Mouse (Mus musculus): ENCODE measurements around the gene Zfp683. TPM values are rescaled to one million over a fixed set of nuclear protein-coding genes. Genes with fewer than 3 reads are reported as not detected.

Zfp683 gene
- polyA plus RNA-seq, 2 experiments = 0.03 TPM; not detected in 1

DNA sequence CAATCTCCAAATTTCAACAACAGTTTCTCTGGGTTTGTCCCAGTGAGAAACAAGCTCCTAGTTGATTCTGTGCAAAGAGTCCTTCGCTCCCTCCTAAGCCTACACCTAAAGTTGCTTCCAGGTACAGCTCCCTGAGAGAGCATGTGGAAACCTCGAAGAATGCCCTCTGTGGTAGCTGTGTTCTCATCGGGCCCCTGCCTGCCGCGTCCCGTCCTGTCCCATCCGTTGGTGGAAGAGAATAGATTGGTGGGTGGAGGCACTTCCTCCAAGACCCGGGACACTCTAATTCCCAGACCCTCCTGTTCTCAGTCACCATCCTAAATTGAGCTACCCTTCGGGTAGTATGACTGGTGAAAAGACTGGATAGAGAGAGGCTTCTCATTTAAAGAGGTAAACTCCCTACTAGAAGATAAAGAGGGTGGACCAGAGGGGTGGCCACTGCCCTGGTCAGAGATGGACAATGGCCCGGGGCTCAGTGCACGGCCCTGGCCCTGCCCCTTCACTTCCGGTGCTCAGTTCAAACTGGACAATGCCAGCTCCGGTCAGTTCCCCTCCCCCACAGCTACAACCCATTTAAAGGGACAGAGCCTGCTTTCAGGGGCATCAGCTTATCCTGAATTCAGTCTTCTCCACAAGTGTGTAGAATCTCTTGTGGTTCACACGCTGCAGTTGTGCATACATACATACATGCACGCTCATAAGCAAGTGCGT, 33.8 kb upstream of the Zfp683 start:
- no peak for DNase-seq (ENCODE audit: low read depth in 3 of 3, low spot score in 3 of 3)
- Histone ChIP-seq H3K9me3 (ENCODE audit: control insufficient read depth, low read length) (no peaks in the 10 kb centered on the region), H3K9ac (replicated peaks) (no peak overlapping the region), H3K36me3 (replicated peaks; ENCODE audit: control insufficient read depth, insufficient read depth, low read depth) (no peaks in the 10 kb centered on the region), H3K27me3 (ENCODE audit: control insufficient read depth, insufficient read depth, low read length) (peaks cover 47% of the 10 kb centered on the region), H3K27ac (no peak overlapping the region), H3K4me3 (ENCODE audit: insufficient read depth in 1 of 2, low read depth in 2 of 2, low read length in 2 of 2) (no peak overlapping the region; a peak in 1 of 4 replicates), H3K4me2 (ENCODE audit: low read depth) (peak overlapping the region; percentile 26; the same call in 1 of the 2 replicates), H3K4me1 (replicated peaks; ENCODE audit: control insufficient read depth in 2 of 2, insufficient read depth in 2 of 2, low read length in 1 of 2) (no peaks in the 10 kb centered on the region)
- TF ChIP-seq CTCF (IDR thresholded peaks at IDR 0.05; ENCODE audit: low read depth) (no peak), EP300 (IDR thresholded peaks at IDR 0.05; ENCODE audit: low read depth) (no peak)
- WGBS (ENCODE audit: insufficient replicate concordance) = 3% methylated on average over 16 of the region's 16 CpGs
- ATAC-seq (ENCODE audit: insufficient read depth) = 0 out of 2 replicates have a peak, but pooled peaks have one; percentile 31

DNA sequence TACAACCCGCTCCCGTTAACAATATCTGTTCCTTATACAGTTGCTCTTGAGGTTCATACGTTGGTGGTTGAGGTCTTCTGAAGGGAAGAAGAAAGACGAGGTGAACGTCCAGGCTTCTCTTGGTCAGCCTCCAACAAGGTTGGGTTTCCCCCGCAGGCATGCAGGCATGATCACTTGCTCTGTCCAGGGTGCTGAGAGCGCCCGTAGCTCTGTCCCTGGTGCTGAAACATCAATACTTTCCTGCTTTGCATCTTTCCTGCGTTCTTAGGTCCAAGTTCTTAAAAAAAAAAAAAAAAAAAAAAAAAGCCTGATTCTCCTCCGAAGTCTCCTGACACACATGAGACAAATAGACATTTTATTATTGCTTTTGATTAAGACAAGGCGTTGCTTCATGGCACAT, 33.0 kb upstream of the Zfp683 start:
- Histone ChIP-seq H3K4me3 (ENCODE audit: insufficient read depth in 1 of 2, low read depth in 2 of 2, low read length in 2 of 2) (no peak overlapping the region), H3K9ac (replicated peaks) (no peak overlapping the region), H3K27ac (no peak overlapping the region), H3K4me1 (replicated peaks; ENCODE audit: control insufficient read depth in 2 of 2, insufficient read depth in 2 of 2, low read length in 1 of 2) (no peaks in the 10 kb centered on the region), H3K27me3 (ENCODE audit: control insufficient read depth, insufficient read depth, low read length) (peaks cover 47% of the 10 kb centered on the region), H3K4me2 (ENCODE audit: low read depth) (no peak overlapping the region), H3K36me3 (replicated peaks; ENCODE audit: control insufficient read depth, insufficient read depth, low read depth) (no peaks in the 10 kb centered on the region), H3K9me3 (ENCODE audit: control insufficient read depth, low read length) (no peaks in the 10 kb centered on the region)
- TF ChIP-seq EP300 (IDR thresholded peaks at IDR 0.05; ENCODE audit: low read depth) = no peak
- TF ChIP-seq CTCF (IDR thresholded peaks at IDR 0.05; ENCODE audit: low read depth) = no peak
- ATAC-seq (ENCODE audit: insufficient read depth) (no peak), DNase-seq (ENCODE audit: low read depth in 3 of 3, low spot score in 3 of 3) (peak in 2 of 3 experiments; percentile 26 to 44)
- WGBS (ENCODE audit: insufficient replicate concordance) = 3% methylated on average over 11 of the region's 11 CpGs

DNA sequence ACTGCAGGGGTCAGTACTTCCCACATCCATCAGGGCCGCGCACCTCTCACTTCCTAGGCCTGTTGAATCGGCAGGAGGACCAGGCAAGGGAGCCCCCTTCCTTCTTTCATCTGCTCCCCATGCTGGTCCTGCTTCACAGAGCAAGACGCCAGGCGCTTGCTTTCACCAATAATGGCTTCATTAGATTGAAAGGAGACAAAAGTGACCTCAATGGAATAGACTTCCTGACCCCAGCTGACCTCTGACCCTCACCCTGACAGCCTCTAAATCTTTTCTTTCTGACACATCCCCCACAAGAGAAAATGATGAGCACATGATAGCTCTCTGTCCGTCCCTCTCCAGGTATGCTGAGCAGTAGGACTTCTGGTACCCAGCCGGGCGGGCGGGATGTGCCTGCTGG, 27.8 kb upstream of the Zfp683 start:
- Histone ChIP-seq H3K36me3 (replicated peaks; ENCODE audit: control insufficient read depth, insufficient read depth, low read depth) (no peaks in the 10 kb centered on the region), H3K27ac (no peak overlapping the region), H3K4me3 (ENCODE audit: insufficient read depth in 1 of 2, low read depth in 2 of 2, low read length in 2 of 2) (no peak overlapping the region), H3K27me3 (ENCODE audit: control insufficient read depth, insufficient read depth, low read length) (0 out of 2 replicates have a peak, but pooled peaks cover 2% of the 10 kb centered on the region), H3K9me3 (ENCODE audit: control insufficient read depth, low read length) (no peaks in the 10 kb centered on the region), H3K9ac (replicated peaks) (no peak overlapping the region), H3K4me2 (ENCODE audit: low read depth) (no peak overlapping the region), H3K4me1 (replicated peaks; ENCODE audit: control insufficient read depth in 2 of 2, insufficient read depth in 2 of 2, low read length in 1 of 2) (no peaks in the 10 kb centered on the region)
- WGBS (ENCODE audit: insufficient replicate concordance) = 56% methylated on average over 9 of the region's 9 CpGs
- ATAC-seq (ENCODE audit: insufficient read depth) (no peak), DNase-seq (ENCODE audit: low read depth in 3 of 3, low spot score in 3 of 3) (no peak)
- TF ChIP-seq EP300 (IDR thresholded peaks at IDR 0.05; ENCODE audit: low read depth) (no peak), CTCF (IDR thresholded peaks at IDR 0.05; ENCODE audit: low read depth) (no peak)

DNA sequence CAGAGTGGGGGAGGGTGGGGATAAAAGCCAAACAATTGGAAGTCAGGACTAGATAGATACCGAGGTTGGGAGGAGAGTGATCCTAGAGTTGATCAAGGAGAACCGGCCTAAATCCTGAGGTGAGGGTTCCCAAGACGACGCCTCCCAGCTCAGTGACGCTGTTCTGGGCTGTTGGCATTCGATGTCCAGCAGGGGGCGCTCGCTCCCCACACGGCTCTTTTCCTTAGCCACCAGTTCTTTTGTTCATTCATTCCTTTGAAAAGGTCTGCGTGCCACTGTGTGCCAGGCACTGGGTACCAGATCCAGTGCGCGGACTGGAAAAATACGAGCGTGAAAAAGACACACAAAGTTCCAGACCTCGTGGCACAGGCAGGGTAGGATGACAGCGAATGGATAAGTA, 17.7 kb upstream of the Zfp683 start:
- ATAC-seq (ENCODE audit: insufficient read depth) (no peak), DNase-seq (ENCODE audit: low read depth in 3 of 3, low spot score in 3 of 3) (peak; percentile 23 to 55 (median 31))
- Histone ChIP-seq H3K27me3 (ENCODE audit: control insufficient read depth, insufficient read depth, low read length) (no peaks in the 10 kb centered on the region), H3K4me2 (ENCODE audit: low read depth) (no peak overlapping the region), H3K4me1 (replicated peaks; ENCODE audit: control insufficient read depth in 2 of 2, insufficient read depth in 2 of 2, low read length in 1 of 2) (no peaks in the 10 kb centered on the region), H3K9ac (replicated peaks) (no peak overlapping the region), H3K27ac (no peak overlapping the region), H3K9me3 (ENCODE audit: control insufficient read depth, low read length) (no peaks in the 10 kb centered on the region), H3K36me3 (replicated peaks; ENCODE audit: control insufficient read depth, insufficient read depth, low read depth) (no peaks in the 10 kb centered on the region), H3K4me3 (ENCODE audit: insufficient read depth in 1 of 2, low read depth in 2 of 2, low read length in 2 of 2) (no peak overlapping the region)
- 4% methylated on average over 16 of the region's 16 CpGs for WGBS (ENCODE audit: insufficient replicate concordance)
- TF ChIP-seq CTCF (IDR thresholded peaks at IDR 0.05; ENCODE audit: low read depth) (peak; percentile 98), EP300 (IDR thresholded peaks at IDR 0.05; ENCODE audit: low read depth) (no peak)

DNA sequence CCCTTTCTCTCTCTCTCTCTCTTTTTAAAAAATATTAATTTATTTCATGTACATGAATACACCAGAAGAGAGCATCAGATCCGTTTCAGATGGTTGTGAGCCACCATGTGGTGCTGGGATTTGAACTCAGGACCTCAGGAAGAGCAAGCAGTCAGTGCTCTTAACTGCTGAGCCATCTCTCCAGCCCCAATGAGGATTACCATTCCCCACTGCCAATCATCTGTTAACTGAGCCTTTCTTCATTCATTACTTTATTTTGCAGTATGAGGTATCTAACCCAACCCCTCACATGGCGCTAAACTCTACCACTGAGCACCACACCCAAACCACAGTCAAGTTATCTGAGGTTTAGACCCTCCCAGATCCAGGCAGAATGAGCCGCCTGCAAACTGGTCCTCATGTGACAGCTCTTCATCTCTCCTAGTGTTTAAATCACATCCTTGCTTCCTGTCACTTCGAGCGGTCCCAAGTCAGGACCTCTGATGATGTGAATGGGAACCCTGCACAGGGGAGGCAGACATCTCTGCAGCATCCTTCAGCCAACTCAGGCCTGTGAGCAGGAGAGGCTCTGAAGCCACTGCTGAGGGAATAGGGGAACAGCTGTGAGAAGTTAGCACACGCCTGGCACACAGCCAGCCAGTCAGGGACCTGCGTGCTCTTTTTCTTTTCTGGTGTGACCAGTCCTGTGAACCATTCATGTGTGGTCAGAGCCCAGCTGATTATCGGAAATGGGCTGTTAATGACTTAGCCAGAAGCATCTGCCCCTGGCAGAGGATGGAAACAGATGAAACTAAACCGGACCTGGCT, 12.1 kb upstream of the Zfp683 start:
- DNase-seq (ENCODE audit: low read depth in 3 of 3, low spot score in 3 of 3) (no peak), ATAC-seq (ENCODE audit: insufficient read depth) (no peak)
- Histone ChIP-seq H3K27me3 (ENCODE audit: control insufficient read depth, insufficient read depth, low read length) (no peaks in the 10 kb centered on the region), H3K4me1 (replicated peaks; ENCODE audit: control insufficient read depth in 2 of 2, insufficient read depth in 2 of 2, low read length in 1 of 2) (no peaks in the 10 kb centered on the region), H3K4me3 (ENCODE audit: insufficient read depth in 1 of 2, low read depth in 2 of 2, low read length in 2 of 2) (no peak overlapping the region), H3K9ac (replicated peaks) (no peak overlapping the region; the same call in 1 of the 2 replicates), H3K27ac (no peak overlapping the region), H3K9me3 (ENCODE audit: control insufficient read depth, low read length) (no peaks in the 10 kb centered on the region), H3K4me2 (ENCODE audit: low read depth) (no peak overlapping the region), H3K36me3 (replicated peaks; ENCODE audit: control insufficient read depth, insufficient read depth, low read depth) (no peaks in the 10 kb centered on the region)
- TF ChIP-seq EP300 (IDR thresholded peaks at IDR 0.05; ENCODE audit: low read depth) (no peak), CTCF (IDR thresholded peaks at IDR 0.05; ENCODE audit: low read depth) (no peak)
- 11% methylated on average over 9 of the region's 9 CpGs for WGBS (ENCODE audit: insufficient replicate concordance)

All from liver, embryonic 14.5 days (tissue).